Mouse (Mus musculus) natural killer cell, adult 2 months (primary cell): Measurements from ENCODE around the gene Slc38a3.

Source experiments
- DNase-seq, 2 experiments: peaks; one replicate each; pipeline ENCODE4 v3.0.0; 2022; ENCODE audit warnings: low spot score in 2 of 2

The Slc38a3 gene

DNA sequence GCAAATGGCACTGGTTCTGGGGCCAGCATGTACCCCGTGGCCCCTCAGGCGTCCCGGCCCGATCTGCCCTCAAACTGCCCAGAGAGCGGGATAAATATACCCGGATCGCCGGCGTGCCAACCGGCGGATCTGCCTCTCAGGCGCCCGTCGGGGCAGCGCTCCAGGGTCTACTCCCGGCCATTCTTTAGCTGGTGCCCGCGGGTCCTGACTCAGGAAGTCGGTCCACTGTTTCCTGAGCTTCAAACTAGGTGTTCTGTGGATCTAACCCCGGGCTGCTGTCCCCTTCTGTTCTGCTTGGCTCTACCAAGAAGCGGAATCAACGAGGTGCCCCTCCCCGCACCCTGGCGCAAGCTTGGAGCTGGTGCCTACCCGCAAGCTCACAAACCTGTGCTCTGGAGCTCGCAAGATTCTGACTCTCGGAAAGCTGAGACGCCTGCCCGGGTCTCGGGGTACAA lies 2.6 kb downstream of the Slc38a3 start:
- DNase-seq, result no peak

DNA sequence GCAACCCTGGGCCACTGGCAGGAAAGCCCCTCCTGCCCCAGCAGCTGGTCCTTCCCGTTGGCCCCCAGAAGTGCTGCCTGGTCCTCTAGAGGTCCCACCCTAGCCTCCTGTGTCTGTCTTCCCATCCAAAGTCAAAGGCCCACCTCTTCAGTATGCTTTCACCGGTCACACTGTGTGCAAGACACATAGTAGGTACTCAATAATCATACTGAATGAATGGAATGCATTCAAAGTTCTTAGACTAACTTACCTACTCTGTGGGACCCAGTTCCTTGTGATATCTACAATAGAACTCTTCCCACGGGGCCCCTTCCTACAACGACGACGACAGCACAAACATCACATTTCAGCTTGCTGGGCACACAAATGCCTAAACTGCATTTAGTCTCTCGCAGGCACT lies 4.0 kb downstream of the Slc38a3 start:
- no peak for DNase-seq

DNA sequence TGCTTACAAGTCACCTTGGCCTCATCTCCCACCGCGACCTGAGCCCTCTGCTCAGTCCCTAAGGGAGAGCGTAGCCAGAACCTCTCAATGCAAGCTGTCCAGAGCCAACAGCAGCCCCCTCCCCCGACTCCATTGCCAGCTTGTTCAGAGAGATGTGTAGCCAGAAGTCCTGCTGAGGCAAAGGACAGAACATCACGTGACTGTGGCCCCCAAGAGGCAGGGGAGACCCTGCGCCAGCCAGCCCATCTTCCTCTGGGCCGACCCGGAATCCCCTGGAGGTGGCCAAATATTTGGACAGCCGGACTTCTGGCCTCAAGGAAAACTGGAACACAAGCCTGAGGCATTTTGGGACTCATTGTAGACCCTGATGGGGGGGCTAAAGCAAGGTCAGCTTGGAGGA lies 5.8 kb downstream of the Slc38a3 start:
- DNase-seq, result no peak

DNA sequence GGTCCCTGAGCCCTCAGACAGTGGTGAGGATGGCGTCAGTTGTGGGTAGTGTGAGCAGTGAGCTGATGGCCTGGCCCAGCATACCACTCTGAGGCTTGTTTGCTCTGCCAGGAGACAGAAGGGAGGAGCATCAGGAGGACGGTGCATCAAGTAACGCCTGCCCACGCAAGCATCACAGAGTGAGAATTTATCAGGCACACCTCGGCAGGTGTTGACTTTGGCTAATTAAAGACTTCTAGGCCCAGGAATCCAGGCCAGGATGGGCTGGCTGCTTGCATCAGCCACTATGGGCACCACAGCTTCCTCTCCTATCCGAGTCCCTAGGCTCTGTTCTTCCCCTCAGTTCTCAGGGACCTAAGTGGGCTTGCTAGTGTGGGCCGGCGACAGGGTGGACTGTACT lies 7.0 kb downstream of the Slc38a3 start:
- DNase-seq, result no peak

DNA sequence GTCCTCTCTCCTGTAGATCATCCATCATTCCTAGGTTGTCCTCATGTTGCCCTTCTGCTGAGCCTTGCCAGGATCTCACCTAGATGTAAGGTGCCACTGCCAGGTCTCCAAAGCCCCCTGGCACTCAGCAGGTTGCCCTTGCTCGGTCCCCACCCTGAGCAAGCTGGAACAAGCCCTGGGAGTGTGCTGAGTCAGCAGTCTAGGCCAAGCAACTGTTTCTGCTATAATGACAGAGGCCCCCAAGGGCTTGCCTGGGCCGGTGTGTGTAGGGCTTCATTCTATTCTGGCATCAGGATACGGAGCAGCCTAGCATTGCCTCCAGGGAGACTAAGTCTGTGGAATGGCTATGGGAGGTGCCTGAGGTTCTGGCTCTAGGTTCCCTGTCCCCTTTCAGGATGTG lies 8.6 kb downstream of the Slc38a3 start:
- no peak for DNase-seq

DNA sequence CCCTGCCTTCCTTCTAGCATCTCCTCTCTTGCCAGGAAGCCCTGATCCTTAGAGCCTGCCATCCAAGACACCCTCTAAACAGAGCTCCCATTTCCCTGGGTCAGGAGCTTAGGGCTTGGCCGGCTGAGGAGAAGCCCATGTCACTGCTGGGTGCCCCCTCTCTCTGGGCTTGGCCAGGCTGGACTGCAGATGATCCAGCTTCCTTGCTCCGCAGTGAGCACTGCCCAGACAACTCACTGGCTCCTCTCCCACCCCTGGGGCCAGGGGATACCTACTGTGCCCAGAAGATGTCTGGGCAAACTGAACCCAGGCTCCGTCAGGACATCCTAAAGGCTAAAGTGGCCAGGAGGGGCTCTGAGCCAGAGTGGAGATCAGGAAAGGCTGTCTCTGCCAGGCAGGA lies 9.4 kb downstream of the Slc38a3 start:
- DNase-seq, result no peak

DNA sequence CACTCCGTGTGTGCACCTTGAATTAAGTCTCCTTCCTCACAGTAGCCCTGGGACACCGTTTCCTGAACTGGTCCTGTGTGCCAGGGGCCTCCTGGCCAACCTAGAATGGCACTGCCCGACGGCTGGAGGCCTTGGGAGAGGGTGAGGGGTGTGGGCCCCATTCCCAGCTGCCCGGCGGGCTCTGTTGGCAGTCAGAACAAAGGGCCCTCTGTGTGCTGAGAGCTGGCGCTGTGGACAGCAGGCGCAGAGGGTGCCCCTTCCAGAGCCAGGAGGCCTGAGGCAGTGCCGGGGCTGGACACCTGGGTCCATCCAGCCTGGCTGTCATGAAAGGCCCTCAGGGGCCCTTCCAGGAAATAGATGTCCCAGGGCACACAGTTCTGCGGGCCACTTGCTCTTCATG lies 9.8 kb downstream of the Slc38a3 start:
- DNase-seq, result no peak

DNA sequence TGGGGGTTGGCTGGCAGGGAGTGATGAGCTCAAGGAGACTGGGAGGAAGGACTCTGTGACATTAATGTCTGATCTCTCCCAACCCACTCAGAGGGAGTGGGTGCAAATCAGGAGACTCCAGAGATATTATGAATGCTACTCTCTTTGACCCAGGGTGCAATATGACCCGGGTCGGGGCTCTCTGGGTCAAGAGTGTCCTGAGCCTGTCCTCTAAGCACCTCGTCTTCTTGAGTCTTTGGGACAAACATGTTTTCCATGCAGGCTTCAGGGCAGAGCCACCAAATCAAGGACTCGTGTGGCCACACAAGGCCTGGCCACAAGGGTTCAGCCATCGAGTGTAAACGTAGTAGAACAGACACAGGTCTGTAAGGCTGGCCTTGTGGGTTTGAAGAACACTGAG lies 11.2 kb downstream of the Slc38a3 start:
- no peak for DNase-seq

DNA sequence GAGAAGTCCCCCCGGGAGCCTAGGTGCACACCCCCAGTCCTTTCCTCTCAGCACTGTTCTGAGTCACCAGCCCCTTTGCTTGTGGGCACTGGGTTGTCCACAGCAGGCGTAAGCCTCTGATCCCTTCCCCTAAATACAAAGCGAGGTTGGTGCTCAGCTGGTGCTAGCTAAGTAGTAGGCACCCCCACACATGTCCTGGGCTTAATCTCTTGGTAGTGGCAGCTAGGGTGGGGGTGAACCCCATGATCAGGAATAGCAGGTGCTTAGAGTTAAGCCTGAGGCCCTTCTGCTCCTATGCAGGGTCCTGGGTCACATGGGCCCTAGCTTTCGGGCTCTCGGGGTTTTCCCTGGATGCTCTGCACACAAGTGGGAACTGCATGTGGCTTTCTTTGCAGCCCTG lies 12.2 kb downstream of the Slc38a3 start:
- DNase-seq, result no peak

DNA sequence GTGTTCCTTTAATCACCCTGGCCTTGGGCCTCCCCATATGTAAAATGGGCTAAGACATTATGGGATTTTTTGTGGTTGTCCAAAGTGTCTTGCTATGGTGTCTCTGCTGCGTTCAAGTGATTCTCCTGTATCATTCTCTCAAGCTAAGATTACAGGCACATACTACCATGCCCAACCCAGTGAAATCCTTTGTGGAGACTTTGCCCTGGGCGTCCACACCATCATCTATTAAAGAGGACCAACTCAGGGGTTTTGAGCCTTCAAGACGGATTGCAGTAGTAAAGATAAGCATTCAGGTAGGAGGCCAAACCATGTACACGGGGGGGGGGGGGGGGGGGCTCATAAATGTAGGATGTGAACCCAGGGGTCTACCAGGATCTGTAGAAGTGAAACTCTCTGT lies 14.7 kb downstream of the Slc38a3 start:
- no peak for DNase-seq

DNA sequence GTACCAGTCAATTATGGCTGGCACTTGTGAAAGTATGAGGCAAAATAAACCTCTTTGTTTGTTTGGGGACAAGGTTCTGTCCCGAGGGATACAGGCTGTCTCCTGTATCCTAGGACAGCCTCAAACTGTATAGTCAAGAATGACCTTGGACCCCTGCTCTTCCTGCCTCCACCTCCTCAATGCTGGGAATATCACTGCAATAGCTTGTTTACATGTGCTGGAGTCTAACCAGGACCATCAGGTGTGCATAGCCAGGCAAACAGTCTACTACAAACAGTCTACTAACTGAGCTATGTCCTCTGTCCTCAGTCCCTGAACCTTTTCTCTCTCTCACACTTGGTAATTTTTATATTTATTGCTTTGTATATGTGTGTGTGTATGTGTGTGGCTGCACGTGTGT lies 15.9 kb downstream of the Slc38a3 start:
- DNase-seq, result no peak

DNA sequence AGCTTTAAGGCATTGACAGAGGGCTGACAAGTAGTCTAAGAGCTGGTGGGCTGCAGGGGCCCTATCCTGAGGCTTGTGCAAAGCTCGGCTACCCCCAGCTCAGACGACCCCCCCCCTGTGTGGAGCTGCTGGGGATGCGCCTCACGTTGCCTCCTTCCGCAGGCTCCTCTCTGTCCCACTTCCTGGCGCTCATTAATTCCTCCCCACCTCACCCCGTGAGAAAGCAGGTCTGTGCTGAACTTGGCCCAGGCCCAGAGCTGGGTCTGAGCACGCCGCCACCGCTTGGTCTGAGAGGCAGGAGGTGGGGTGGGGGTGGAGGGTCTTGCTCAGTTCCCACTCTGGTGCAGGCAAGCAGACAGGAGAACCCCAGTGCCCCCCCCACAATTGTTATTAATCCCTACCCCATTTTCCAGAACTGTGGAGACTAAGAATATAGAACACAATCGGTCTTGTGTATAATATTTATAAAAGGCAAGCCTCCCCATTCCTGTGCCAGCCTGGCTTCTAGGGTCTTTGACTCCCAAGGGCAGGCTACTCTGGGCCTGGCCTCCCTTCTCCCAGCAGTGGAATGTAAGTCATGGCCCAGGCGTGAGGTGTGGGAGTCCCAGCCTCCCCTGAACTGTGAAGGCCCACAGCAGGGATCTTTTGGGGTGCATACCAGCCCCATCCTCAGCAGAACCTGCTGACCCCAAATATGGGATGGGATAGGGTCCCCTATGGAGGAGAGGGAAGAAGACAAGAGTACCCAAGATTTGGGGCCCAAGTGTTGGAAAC lies 18.4 kb downstream of the Slc38a3 start:
- DNase-seq, result no peak

DNA sequence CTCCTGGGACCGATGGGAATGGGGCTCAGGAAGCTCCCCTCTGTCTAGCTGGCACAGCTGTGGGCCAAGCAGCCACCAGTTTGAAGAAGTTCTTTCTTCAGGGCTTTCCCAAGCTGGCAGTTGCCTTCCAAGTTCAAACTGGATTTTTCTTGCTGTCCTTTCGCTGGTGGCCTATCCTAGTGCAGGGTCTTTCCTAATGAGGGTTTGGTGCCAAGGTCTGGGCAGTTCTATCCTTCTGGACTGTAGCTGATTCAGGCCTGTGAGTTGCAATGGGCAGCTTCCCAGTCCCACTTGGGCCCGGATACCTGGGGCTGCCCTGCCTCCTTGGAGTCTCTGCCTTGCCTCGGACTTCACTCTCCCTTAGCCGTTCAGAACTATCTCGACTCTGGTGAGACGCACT lies 19.1 kb downstream of the Slc38a3 start:
- DNase-seq, result no peak

DNA sequence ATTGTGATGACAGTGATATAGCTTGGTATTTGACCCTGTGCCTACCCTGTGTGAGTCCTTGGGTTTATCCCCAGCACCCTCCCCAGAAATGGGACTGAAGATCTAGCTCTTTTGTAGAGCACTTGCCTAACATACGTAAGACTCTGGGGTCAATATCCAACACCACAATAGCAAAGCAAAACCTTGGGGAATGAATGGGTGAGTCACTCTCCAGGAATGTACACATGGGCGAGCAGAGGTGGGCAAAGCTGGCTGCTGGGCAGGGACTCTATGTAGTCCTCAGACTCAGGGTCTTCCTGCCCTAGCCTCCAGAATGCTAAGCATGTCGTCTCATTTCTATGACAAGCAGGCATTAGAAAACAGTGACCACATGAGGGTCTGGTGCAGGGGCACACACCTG lies 20.6 kb downstream of the Slc38a3 start:
- DNase-seq, result no peak

DNA sequence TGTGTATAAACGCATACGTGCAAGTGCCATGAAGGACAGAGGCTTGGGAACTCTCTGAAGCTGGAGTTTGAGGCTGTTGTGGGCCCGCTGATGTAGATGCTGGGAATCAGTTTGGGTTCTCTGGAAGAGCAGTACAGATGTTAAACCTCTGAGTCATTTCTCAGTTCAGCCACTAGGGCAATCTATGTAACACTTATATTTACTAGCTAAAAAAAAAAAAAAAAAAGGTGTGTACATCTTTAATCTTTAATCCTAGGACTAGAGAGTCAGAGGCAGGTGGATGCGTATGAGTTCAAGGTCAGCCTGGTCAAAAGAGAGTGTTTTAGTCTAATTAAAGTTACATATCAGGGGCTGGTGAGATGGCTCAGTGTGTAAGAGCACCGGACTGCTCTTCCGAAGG lies 22.4 kb downstream of the Slc38a3 start:
- no peak for DNase-seq

DNA sequence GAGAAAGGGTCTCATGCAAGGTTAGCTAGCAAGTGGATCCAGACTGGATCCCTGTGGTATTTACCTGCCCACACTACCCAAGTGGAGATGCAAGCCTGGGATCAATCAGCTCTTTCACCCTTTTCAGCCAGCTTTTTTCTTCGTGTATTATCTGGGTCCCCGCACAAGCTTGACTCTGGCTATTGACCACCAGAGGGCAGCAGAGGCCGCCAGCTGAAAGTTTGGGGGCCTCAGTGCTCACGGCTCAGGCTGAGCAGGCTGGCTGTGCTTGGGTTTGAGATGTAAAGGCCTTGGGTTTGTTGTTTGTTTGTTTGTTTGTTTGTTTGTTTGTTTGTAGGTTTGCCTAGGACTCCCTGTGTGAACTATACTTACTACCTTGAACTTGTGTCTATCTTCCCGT lies 23.8 kb downstream of the Slc38a3 start:
- peak; percentile 69 to 82 for DNase-seq

DNA sequence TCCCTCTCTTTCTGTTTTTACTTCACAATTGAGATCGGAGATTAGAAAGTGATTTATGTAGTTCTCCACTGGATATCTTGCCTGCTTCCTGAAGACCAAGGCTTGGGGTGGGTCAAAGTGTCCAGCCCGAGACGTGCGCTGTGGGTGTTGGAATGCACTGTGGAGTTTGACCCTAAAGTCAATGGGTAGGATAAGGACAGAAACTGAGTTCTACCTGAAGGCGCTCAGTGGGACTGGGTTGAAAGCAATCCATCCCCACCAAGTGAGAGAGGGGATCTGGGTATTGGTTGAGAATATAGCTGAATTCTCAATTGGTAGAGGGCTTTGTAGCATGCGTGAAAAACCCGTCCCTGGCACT lies 24.2 kb downstream of the Slc38a3 start:
- DNase-seq, result no peak

DNA sequence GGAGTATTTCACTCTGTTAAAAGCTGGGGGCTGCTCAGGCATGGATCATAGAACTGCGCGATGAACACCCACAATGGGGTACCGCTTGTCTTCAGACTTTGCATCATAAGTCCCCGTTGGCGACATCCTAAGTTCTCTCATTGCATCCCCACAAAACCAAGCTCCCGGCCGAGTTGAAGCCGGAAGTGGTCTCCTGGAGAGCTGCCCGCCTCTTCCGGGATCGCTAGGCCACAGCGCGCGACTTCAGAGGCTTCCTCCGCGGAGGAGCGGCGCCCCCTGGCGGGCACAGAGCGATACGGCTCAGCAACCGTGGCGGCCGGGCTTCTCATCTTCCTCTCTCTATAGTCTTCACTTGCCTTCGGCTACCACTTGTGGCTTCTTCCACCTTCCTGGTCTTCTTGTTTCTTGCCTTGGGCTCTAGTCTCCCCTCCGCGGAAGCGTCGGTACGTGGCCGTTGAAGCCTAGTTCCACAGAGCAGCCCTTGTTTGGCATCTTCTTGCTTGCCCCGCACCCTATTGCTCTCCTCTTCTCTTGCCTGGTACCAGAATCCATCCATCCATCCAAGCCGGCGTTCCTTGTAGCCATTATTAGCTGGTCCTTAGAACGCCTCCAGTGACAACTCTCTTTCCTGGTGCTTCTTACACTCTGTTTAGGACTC lies 24.7 kb downstream of the Slc38a3 start:
- DNase-seq, result peak; percentile 87 to 92

DNA sequence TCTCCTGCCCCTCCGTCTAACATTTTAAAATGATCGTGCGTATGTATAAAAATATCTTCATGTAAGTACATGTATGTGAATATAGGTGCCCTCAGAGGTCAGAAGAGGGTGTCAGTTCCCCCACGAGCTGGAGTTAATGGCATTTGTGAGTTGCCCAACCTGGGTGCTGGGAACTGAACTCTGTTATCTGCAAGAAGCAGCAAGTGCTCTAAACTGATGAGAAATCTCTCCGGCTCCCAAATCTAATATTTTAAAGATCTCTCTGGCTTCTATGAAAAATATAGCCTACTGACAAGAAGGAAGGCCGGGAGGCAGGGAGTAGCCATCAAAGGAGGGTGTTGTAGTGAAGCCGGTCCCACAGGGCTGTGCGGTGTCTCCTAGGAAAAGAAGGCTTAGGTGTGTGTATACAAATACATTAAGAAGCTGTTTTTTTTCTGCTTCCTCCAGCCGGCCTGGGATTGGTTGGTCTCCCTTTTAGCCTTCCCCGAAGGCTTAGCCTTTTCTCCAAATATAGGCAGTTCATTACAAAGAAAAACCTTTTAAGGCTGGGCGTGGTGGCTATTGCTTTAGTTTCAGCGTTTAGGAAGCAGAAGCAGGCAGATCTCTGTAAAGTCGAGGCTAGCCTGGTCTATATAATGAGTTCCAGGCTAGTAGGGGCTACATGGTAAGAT lies 25.7 kb downstream of the Slc38a3 start:
- no peak for DNase-seq

DNA sequence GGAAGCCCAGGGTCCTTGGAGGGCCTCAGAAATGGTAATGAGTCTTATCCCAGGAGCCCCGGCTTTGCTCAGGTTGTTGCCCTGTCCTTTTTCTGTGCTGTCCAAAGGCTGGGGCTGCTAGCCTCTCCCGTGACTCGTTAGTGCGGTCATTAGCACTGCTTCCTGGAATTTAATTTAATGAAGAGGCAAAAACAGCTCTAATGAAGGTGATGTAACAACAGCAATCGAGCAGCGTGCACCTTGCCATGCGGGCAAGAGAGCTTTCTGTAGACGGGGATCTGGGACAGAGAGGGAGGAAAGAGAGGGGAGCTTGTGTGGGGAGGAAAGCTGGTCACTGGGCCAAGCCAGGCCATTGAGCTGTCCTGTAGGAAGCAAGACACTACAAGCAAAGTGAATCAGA lies 27.7 kb downstream of the Slc38a3 start:
- no peak for DNase-seq

DNA sequence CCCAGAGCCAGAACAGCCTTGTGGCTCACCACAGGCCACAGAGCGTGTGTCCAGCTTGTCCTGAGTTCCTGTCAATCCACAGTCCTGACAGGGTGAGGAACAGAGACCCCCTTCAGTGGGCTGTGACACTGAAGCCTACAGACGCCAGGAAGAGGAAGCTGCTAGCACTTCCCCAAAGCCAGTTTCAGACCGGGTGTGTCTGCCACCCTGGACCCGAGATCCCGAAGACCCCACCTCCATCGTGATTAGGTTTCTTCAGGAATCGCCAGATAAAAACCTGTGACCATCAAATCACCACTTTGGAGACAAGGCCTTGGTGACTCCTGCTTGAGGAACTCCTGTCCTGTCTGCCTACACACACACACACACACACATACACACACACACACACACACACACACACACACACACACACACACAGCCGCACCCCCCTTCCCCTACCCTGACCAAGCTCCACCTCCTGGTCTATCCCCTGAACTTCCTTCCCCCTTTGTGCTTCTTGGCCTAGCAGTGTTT lies 29.0 kb downstream of the Slc38a3 start:
- peak in 1 of 2 experiments; percentile 71 for DNase-seq

DNA sequence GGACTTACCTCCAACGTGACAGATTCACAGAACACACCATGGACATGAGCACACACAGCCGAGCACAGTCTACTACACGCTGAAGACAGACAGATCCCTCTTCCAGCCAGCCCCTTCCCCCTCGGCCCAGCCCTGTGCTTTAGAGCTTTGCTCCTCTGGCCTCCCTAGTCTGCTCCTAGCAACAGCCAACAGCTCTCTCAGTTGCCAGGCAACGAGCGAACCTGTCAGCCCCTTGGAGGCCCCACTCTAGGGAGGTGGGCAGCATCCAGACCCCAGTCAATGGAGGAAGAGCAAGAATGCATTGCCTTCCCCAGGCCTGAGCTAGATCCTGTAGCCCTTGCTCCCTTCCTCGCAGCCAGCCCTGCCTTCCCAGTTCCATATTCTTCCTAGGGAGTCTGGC lies 32.3 kb downstream of the Slc38a3 start:
- no peak for DNase-seq
